Mouse (Mus musculus) heart, postnatal 4 days (tissue): ENCODE results near the gene Epb41. TPM values are rescaled to one million over a fixed set of nuclear protein-coding genes. Genes with fewer than 3 reads are reported as not detected.

Experiments used
- DNase-seq: peaks from one replicate; pipeline ENCODE4 v3.0.0; 2021
- total RNA-seq, 2 experiments: library from RNA; stranded (reverse); gene quantifications; 2 replicates each; pipeline ENCODE4 v1.2.3; 2021

Gene Epb41
- 100 to 1,000 TPM in 1 of 2 experiments, 10 to 100 TPM in 1; 88.1 to 142 TPM for total RNA-seq

DNA sequence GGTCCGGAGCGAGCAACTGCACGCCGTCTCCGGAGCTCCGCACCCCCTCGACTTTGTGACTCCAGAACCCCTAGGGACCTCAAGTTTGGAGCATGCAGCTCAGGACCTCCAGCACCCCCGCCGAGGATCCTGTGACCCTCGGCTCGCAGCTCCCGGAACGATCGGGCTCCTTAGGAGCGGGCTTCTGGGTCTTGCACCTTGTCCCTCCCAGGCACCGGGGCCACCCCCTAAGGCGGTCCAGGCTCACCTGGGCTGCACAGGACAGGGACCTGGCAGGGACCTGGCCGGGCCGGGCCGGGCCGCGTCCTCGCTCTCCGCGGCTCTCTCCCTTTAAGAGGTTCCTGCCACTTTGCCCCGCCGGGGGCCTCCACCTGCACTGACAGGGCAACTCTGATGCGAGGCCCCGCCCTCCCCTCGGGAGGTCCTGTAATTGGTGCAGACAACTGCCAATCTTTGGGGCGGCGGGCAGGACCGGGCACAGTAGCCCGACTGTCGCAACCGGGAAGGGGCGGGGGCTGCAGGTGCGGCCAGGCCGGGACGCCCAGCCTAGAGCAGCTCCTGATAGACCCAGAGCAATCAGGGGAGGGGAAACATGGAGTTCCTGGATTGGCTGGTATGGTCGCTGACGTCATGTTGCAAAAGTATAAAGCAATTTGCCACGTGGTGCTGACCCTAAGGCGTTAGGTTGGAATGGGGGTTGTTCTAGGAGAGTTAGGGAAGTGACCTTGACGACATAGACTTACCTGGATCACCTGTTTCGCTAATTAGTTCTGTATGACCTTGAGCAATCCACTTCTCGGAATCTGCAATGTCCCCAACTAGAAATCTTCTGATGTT is at the start of gene Epb41:
Epb41 (minus strand) TSS at position 389 of the 837 bp plus-strand sequence.
- peak; percentile 99 for DNase-seq

DNA sequence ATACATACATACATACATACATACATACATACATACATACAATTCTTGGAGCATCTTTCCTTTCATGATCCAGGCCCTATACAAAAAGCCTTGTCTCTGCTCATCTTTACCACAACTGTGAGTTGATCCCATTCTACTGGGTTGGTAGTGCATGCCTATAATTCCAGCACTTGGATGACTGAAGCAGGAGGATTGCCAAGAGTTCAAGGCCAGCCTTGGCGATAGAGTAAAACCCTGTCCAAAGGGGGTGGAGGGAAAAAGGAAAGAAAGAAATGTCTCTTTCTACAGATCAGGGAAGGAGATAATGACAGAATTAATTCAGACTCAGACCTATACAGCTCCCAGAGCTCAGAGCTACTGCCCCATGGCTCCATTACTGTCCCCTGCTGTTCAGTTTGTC is 48.0 kb upstream of the Epb41 start:
- no peak for DNase-seq

DNA sequence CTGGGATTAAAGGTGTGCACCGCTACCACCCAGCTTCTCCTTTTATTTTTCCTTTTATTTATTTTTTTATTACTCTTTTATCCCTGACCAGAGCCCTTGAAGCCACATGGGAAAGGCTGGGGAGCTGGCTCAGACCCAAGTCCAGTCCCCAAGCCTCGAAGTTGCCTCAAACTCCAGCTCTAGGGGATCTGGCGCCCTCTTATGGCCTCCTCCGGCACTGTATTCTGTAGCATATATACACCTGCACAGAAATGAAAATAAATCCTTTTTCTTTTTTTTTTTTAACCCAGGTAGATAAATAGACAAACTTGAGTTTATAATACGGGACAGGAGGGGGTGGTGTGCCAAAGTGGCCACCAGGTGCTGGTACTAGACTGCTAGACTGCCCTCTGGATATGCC is 46.6 kb upstream of the Epb41 start:
- peak; percentile 16 for DNase-seq

GRCm38 (mm10) chr4:132119566-132119965 is 44.4 kb upstream of the Epb41 start:
- DNase-seq, result no peak

- no peak for DNase-seq
These were observed 41.2 kb upstream of the Epb41 start for GRCm38 (mm10) chr4:132116315-132116714.

GRCm38 (mm10) chr4:132113411-132114095 is 38.4 kb upstream of the Epb41 start:
- peak; percentile 25 for DNase-seq

- DNase-seq, result no peak
These were observed 36.1 kb upstream of the Epb41 start for GRCm38 (mm10) chr4:132111227-132111626.

DNA sequence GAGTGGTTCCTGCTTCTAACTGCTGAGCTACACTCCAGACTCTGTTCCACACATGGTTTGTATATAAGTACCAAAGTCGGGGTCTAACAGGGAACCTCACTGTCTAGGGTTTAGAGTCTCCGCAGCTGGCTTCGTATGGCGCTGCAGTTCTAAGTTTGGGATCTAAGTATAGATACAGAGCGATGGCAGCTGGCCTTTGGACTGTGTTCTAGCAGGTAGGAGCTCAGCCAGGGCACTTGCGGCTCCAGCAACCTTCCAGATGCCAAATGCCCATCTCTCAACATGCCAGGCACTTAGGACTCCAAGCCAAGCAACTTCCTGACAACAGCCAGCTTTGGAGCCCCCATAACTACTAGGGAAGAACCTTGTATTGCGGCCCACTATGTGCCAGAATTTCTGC is 33.1 kb upstream of the Epb41 start:
- DNase-seq, result no peak

GRCm38 (mm10) chr4:132101152-132101551 is 26.0 kb upstream of the Epb41 start:
- DNase-seq, result no peak

GRCm38 (mm10) chr4:132099548-132099947 is 24.4 kb upstream of the Epb41 start:
- no peak for DNase-seq

DNA sequence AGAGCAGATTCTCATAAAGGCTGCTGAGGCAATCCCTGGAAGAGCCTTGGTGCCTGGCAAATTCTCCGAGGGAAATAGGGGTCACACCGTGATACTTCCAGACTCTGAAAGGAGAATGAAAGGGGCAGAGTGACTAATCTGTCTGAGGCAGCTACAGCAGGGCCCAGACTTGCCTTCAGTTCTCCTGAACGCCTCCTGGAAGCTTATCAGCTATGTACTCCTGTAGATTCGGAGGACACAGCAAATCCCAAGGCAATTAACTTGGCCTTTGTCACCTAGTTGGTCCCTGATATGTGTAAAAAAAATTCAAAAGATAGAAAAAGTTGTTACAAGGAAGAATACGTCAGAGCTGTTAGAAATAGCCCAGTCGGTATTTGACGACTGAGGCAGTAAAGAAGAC is 19.9 kb upstream of the Epb41 start:
- no peak for DNase-seq

DNA sequence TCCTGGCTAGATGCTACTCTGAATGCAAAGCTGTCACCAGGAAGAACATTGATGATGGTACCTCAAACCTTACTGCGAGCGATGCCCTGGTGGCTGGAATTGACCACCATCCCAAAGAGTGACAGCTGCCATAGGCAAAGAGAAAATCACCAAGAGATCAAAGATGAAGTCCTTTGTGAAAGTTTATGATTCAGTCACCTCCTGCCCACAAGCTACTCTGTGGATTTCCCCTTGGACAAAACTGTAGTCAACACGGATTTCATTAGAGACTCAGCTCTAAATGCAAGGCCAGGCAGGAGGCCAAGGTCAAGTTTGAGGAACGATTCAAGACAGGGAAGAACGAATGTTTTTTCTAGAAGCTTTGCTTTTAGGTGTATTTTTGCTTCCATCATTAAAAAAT is 18.8 kb upstream of the Epb41 start:
- DNase-seq, result no peak

DNA sequence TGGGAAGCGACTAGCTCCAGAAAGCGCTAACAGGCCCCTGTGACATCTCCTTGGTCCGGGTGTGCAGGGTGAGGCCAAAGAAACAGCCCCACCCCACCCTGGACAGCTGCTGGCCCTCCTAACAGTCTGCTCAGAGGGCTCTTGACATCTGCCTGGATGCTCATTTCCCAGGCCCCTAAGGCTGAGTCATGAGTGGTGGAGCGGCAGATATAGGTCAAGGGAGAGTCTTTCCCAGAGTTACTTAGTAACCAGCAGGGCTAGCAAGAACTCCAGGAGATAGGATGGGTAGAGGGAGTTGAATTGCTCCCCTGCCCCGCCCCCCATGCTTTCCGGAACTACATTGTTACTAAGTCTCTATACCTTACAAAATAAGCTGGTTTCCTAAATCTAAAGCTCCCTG is 18.0 kb upstream of the Epb41 start:
- DNase-seq, result no peak

GRCm38 (mm10) chr4:132088921-132089320 is 13.8 kb upstream of the Epb41 start:
- peak; percentile 70 for DNase-seq

DNA sequence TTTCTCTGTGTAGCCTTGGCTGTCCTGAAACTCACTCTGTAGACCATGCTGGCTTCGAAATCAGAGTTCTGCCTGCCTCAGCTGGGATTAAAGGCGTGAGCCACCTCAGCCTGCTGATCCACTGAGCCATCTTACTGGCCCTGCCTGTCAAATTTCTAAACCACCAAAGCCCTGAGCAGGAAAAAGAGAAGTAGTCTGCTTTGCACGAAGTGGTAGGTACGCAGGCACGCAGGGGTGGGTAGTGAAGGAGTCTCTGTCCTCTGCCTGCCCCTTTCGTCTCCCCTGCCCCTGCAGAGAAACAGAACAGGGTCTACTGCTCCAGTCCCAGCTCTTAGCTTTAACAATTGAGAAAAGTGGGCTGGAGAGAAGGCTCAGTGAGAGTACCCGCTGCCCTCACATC is 10.0 kb upstream of the Epb41 start:
- no peak for DNase-seq

- DNase-seq, result no peak
These were observed 5.4 kb upstream of the Epb41 start for GRCm38 (mm10) chr4:132080492-132080983.

- DNase-seq, result peak; percentile 82
These were observed 4.6 kb upstream of the Epb41 start for GRCm38 (mm10) chr4:132079555-132080275.

DNA sequence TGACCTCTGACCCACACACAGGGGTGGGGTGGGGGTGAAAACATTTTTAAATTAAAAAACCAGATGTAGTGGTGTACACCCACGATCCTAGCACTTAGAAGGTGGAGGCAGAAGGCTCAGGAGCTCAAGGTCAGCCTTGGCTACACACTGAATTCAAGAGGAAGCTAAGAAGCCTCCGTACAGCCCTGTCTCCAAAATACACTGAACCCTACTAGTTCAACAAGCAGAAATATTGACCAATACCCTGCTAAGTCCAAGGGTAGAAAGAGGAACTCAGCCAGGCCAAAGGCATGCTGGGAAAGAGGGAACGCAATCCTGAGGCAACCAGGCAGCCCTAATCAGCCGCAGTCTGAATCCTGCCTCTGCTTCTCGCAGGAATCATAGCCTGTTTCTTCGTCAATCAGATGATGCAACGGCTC is 3.2 kb upstream of the Epb41 start:
- DNase-seq, result no peak

DNA sequence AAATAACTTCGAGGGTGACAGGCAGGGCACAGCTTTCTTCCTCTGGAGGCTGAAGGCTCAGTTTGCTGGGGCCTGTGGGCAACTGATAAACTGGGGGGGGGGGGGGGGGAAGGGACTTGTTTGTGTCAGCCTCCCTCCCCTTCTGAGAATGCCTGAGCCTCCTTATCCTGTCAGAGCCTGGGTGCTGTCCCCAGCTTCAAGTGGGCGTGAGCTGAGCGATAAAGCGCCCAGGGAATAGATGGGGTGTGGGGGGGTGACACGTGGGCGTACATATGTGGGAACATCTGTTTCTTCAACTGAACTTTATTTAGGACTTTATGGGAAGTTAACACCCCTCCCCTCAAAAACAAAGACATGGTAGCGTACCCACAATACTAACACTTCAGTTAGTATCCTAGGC is 2.3 kb upstream of the Epb41 start:
- DNase-seq, result no peak

DNA sequence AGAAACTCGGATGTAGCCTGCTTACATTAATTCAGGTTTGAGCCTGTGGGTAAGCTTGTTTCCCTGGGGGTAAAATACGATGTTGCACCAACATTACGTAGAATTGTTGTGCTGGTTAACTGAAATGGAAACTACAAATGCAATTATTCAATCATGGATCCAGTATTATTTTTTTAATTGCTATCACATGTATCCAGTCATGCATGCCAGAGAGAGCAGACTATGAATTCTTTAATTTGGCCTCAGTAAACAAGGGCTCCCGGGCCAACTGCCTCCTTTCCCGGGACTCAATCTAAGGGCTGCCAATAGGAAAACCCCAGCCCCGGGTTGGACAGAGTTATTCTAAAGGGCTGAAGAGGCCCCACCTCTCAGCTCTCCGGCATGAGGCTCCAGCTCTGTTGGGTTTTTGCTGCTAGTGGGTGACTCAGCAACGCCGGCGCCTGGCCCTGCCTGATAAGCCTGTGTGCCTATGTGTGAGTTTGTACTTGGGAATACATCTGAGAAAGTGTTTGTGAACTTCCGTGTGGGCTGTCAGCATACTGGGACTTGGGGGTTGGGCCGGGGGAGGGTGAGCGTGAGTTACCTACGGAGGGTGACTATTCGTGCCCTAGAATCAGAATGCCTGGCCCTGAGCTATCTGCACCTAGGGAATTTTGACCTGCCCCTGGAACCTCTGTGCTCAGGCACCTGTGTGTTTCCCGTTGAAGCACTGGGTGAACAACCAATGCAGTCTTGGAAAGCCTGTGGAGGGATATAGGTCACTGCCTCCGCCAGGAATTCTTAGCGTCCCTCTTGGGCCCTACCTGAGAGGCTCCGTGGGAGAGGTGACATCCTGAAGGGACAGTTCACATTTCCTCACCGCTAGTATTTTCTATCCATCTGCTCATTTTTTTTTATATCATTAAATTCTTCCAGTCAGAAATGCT is 1.6 kb upstream of the Epb41 start:
- peak; percentile 76 for DNase-seq

DNA sequence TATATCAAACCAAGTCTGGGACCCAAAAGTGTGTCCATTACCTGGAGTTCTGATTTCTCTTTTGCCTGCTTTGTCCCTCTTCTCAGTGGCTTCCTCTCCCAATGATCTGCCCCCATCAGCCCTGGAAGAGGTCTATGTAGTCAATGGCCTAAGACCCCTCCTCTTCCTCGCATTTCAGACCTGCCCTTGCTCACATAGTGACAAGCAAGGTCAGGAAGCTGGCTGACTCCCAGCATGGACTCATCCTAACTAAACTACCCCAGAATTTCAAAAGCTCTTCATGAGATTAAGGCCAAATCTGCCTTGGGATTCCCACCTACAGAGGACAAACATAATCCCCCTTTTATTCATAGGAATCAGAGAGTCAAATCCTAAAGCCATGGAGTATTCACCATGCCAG is 675 bp upstream of the Epb41 start:
- DNase-seq, result no peak
